Mouse (Mus musculus): Measurements from ENCODE around the gene Clic1. TPM values are rescaled to one million over a fixed set of nuclear protein-coding genes. Genes with fewer than 3 reads are reported as not detected.
A peak's percentile ranks its signal among the peaks of the same experiment; 100 is the strongest.

Clic1 gene
- polyA plus RNA-seq, 1 experiment from 2014 or later, result 157 TPM

- Histone ChIP-seq H3K9me3 (replicated peaks) (no peaks in the 10 kb centered on the region), H3K4me2 (replicated peaks) (no peak overlapping the region), H3K27me3 (no peaks in the 10 kb centered on the region; the same call in 1 of the 2 replicates), H3K9ac (no peak overlapping the region), H3K4me1 (peaks cover 26% of the 10 kb centered on the region), H3K27ac (no peak overlapping the region), H3K36me3 (peaks cover 3% of the 10 kb centered on the region; the same call in 1 of the 2 replicates), H3K4me3 (no peak overlapping the region)
- WGBS, result 96% methylated on average over 8 of the region's 8 CpGs
- ATAC-seq (ENCODE audit: low FRiP score), result no peak
Measured at GRCm38 (mm10) chr17:35022541-35023060, 27.2 kb upstream of the Clic1 start.

GRCm38 (mm10) chr17:35023221-35023620, 26.5 kb upstream of the Clic1 start:
- H3K27me3 ChIP-seq, result no peaks in the 10 kb centered on the region; the same call in 1 of the 2 replicates
- no peak overlapping the region for H3K27ac ChIP-seq
- no peak overlapping the region for H3K9ac ChIP-seq
- H3K4me2 ChIP-seq (replicated peaks), result no peak overlapping the region
- H3K4me1 ChIP-seq, result peaks cover 28% of the 10 kb centered on the region
- no peak for ATAC-seq (ENCODE audit: low FRiP score)
- no peaks in the 10 kb centered on the region for H3K36me3 ChIP-seq
- WGBS, result 81% methylated on average over 5 of the region's 5 CpGs
- H3K9me3 ChIP-seq (replicated peaks), result no peaks in the 10 kb centered on the region
- H3K4me3 ChIP-seq, result no peak overlapping the region

DNA sequence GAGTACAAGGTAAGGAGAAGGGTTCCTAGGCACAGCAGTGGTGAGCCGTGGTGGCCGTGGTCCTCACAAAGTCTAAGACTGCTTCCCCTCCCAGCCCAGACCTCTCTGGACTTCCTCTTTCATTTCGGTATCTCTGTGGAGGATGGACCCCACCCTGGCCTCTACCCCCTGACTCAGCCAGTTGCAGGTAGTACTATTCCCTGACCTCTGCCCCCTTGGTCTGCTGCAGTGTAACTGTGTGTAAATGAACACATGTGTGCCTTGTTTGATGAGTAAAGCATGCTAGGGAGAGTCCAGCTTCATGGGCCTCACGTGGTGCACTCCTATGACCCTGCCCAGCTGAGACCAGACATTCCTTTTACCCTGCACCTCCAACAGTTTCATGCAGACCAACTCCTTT, 26.0 kb upstream of the Clic1 start:
- no peak for ATAC-seq (ENCODE audit: low FRiP score)

GRCm38 (mm10) chr17:35024261-35024660, 25.5 kb upstream of the Clic1 start:
- peak overlapping the region; percentile 14; the same call in 1 of the 2 replicates for H3K9ac ChIP-seq
- WGBS, result 71% methylated on average over 13 of the region's 13 CpGs
- H3K27me3 ChIP-seq, result no peaks in the 10 kb centered on the region; the same call in 1 of the 2 replicates
- H3K4me3 ChIP-seq, result no peak overlapping the region
- H3K27ac ChIP-seq, result no peak overlapping the region
- no peak for ATAC-seq (ENCODE audit: low FRiP score)
- peaks cover 28% of the 10 kb centered on the region for H3K4me1 ChIP-seq
- H3K9me3 ChIP-seq (replicated peaks), result no peaks in the 10 kb centered on the region
- no peaks in the 10 kb centered on the region for H3K36me3 ChIP-seq
- H3K4me2 ChIP-seq (replicated peaks), result no peak overlapping the region

More for the DNA sequence above, 26.0 kb upstream of the Clic1 start:
- Histone ChIP-seq H3K27me3 (no peaks in the 10 kb centered on the region; the same call in 1 of the 2 replicates), H3K9ac (no peak overlapping the region), H3K9me3 (replicated peaks) (no peaks in the 10 kb centered on the region), H3K27ac (no peak overlapping the region), H3K4me3 (no peak overlapping the region), H3K4me2 (replicated peaks) (no peak overlapping the region), H3K36me3 (no peaks in the 10 kb centered on the region), H3K4me1 (peaks cover 28% of the 10 kb centered on the region)
- 71% methylated on average over 4 of the region's 4 CpGs for WGBS

- 49% methylated on average over 9 of the region's 10 CpGs for WGBS
- Histone ChIP-seq H3K36me3 (no peaks in the 10 kb centered on the region), H3K4me3 (no peak overlapping the region), H3K4me1 (peaks cover 32% of the 10 kb centered on the region), H3K27me3 (no peaks in the 10 kb centered on the region; the same call in 1 of the 2 replicates), H3K27ac (no peak overlapping the region), H3K4me2 (replicated peaks) (no peak overlapping the region), H3K9ac (no peak overlapping the region), H3K9me3 (replicated peaks) (no peaks in the 10 kb centered on the region)
- no peak for ATAC-seq (ENCODE audit: low FRiP score)
Measured at GRCm38 (mm10) chr17:35024691-35025488, 24.9 kb upstream of the Clic1 start.

DNA sequence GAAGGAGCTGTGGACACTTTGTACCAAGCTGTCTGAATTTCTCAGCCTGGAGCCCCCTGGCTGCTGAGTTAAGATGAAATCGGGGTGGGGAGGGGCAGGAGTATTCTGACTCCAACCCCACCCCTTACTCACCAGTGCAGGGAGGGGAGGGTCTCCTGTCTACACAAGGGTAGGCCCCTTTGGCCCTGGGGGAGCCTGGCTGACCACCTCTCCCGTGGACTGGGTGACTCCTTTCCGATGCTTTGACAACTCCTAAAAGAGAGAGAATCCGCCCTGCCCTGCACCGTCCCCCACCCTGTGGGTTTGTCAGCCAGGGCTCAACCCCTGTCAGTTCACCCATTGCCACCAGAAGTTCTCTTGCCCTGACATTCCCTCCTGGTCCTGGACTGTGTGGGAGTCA, 23.6 kb upstream of the Clic1 start:
- no peaks in the 10 kb centered on the region; the same call in 1 of the 2 replicates for H3K27me3 ChIP-seq
- no peaks in the 10 kb centered on the region for H3K9me3 ChIP-seq (replicated peaks)
- 80% methylated on average over 5 of the region's 5 CpGs for WGBS
- H3K9ac ChIP-seq, result no peak overlapping the region
- H3K27ac ChIP-seq, result no peak overlapping the region
- no peak overlapping the region for H3K4me2 ChIP-seq (replicated peaks)
- peaks cover 35% of the 10 kb centered on the region for H3K4me1 ChIP-seq
- ATAC-seq (ENCODE audit: low FRiP score), result no peak
- no peaks in the 10 kb centered on the region for H3K36me3 ChIP-seq
- H3K4me3 ChIP-seq, result no peak overlapping the region

- Histone ChIP-seq H3K4me1 (peaks cover 27% of the 10 kb centered on the region), H3K27me3 (no peaks in the 10 kb centered on the region; the same call in 1 of the 2 replicates), H3K4me3 (no peak within 1 kb of the TSS), H3K36me3 (no peaks in the 10 kb centered on the region), H3K4me2 (replicated peaks) (peak within 1 kb of the TSS; percentile 20; the same call in 1 of the 2 replicates), H3K9ac (peak within 1 kb of the TSS; percentile 27; the same call in 1 of the 2 replicates), H3K9me3 (replicated peaks) (no peaks in the 10 kb centered on the region), H3K27ac (peak within 1 kb of the TSS; percentile 64)
- ATAC-seq (ENCODE audit: low FRiP score), result peak; percentile 74
- 33% methylated on average over 13 of the region's 13 CpGs for WGBS
Measured at GRCm38 (mm10) chr17:35027277-35028068, 22.3 kb upstream of the Clic1 start, which contains the start of gene Sapcd1. Gene Sapcd1 (minus strand): TSS chr17:35028016.

DNA sequence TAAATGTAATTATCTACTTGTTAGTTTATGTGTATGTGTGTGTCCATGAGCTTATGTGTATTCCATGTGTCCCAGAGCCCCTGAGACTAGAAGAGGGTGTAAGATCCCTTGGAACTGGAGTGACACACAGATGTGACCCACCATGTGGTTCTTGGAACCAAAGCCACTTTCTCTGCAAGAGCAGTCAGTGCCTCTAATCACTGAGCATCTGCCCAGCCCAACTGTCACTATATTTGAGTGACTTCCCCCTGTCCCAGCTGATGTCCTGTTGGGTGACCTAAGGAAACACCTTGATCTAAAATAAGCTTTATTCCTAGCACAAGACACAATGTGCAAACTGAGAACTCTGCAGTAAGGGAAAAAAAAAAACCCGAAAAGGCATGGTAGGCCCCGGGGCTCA, 21.5 kb upstream of the Clic1 start:
- Histone ChIP-seq H3K27ac (no peak overlapping the region), H3K4me1 (peaks cover 27% of the 10 kb centered on the region), H3K9me3 (replicated peaks) (no peaks in the 10 kb centered on the region), H3K9ac (no peak overlapping the region), H3K36me3 (no peaks in the 10 kb centered on the region), H3K4me3 (no peak overlapping the region), H3K27me3 (no peaks in the 10 kb centered on the region; the same call in 1 of the 2 replicates), H3K4me2 (replicated peaks) (no peak overlapping the region)
- ATAC-seq (ENCODE audit: low FRiP score), result no peak
- WGBS, result 74% methylated on average over 2 of the region's 2 CpGs

DNA sequence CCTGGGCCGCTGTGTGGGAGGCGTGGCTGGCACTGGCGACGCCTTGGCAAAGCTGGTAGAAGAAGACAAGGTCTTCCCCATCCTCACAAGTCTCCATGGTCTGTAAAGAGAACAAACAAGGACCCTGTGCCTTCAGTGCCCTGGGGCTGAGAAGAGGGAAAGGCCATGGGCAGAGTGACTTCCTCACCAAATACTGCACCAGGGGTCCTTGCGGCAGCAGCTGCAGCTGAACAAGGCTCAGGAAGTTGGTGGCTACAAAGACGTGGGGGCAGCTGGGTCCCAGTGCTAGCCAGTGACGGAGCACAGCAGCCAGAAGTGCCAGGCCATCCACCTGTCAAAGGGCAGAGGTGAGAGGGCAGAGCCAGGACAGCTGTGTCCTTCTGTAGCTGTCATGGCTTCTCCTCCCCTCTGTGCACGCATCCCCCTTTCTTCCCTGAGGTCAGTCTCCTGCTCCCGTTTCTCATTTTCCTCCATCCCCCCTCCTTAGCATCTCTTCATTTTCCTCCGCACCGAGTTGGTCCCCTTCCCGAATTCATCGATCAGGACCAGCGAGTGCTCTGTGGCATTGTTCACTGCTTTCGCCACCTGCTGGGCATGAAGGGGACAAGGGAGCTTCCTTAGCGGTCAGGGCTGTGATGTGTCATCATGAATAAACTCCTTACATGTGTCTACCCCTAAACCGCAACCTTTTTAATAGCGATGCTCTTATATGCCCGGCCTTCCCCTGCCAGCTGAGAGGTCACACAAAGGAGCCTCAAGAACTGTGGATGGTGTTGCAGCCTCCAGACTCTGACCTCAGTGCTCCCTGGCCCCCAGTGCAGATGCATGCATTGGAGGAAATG, 19.9 kb upstream of the Clic1 start:
- Histone ChIP-seq H3K36me3 (no peaks in the 10 kb centered on the region), H3K9ac (peak overlapping the region; percentile 47), H3K27me3 (no peaks in the 10 kb centered on the region), H3K9me3 (replicated peaks) (no peaks in the 10 kb centered on the region), H3K4me1 (peaks cover 27% of the 10 kb centered on the region), H3K4me2 (replicated peaks) (peak overlapping the region; percentile 40), H3K27ac (peak overlapping the region; percentile 19; the same call in 1 of the 2 replicates), H3K4me3 (no peak overlapping the region)
- 25% methylated on average over 19 of the region's 19 CpGs for WGBS
- no peak for ATAC-seq (ENCODE audit: low FRiP score)

- no peaks in the 10 kb centered on the region for H3K9me3 ChIP-seq (replicated peaks)
- H3K9ac ChIP-seq, result no peak overlapping the region
- 86% methylated on average over 11 of the region's 11 CpGs for WGBS
- no peak overlapping the region for H3K4me3 ChIP-seq
- H3K4me1 ChIP-seq, result peaks cover 23% of the 10 kb centered on the region
- H3K4me2 ChIP-seq (replicated peaks), result no peak overlapping the region
- ATAC-seq (ENCODE audit: low FRiP score), result no peak
- H3K36me3 ChIP-seq, result no peaks in the 10 kb centered on the region
- no peak overlapping the region for H3K27ac ChIP-seq
- H3K27me3 ChIP-seq, result no peaks in the 10 kb centered on the region
Measured at GRCm38 (mm10) chr17:35031272-35031671, 18.5 kb upstream of the Clic1 start.

DNA sequence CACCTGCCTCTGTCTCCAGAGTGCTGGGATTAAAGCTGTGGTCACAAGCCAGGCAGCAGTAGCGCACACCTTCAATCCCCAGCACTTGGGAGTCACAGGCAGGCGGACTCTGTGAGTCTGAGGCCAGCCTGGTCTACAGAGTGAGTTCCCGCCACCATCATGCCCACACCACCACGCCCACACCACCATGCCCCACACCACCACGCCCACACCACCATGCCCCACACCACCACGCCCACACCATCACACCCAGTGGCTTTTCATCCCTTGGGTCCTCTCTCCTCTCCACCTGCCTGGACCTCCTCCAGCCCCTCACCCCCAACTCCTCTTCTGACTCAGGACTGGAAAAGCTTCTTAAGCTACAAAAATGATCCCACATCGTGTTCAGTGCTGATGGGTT, 17.9 kb upstream of the Clic1 start:
- Histone ChIP-seq H3K4me3 (no peak overlapping the region), H3K4me1 (peaks cover 19% of the 10 kb centered on the region), H3K27ac (no peak overlapping the region; the same call in 1 of the 2 replicates), H3K4me2 (replicated peaks) (no peak overlapping the region), H3K9ac (no peak overlapping the region), H3K36me3 (no peaks in the 10 kb centered on the region), H3K27me3 (no peaks in the 10 kb centered on the region), H3K9me3 (replicated peaks) (no peaks in the 10 kb centered on the region)
- no peak for ATAC-seq (ENCODE audit: low FRiP score)
- WGBS, result 90% methylated on average over 7 of the region's 7 CpGs
